Mouse (Mus musculus) lung, adult 2 months (tissue): Measurements from ENCODE around the gene Mtmr1. TPM values are rescaled to one million over a fixed set of nuclear protein-coding genes. Genes with fewer than 3 reads are reported as not detected.

Source experiments
- DNase-seq: peaks from one replicate; pipeline ENCODE4 v3.0.0; 2022
- H3K4me1 ChIP-seq: fragments of 200-500 bp; 2 replicates; pipeline ENCODE4 v1.6.1; 2011; ENCODE audit warnings: low read length; ENCODE audit not compliant: control insufficient read depth, insufficient read depth
- H3K4me3 ChIP-seq: fragments of 200-500 bp; replicated peaks from 2 replicates; pipeline ENCODE3; 2011; ENCODE audit warnings: low read depth, mild to moderate bottlenecking, control low read depth, low read length; ENCODE audit errors: extremely low read depth
- CTCF ChIP-seq: fragments of 200-500 bp; IDR thresholded peaks from 2 replicates; pipeline ENCODE4 v1.5.1; 2011; ENCODE audit warnings: mild to moderate bottlenecking, low read length, control low read depth; ENCODE audit not compliant: insufficient read depth
- POLR2A ChIP-seq: fragments of 200-500 bp; IDR thresholded peaks from 2 replicates; pipeline ENCODE4 v1.6.1; 2011; ENCODE audit warnings: low read depth, mild to moderate bottlenecking, control low read depth, low read length, borderline replicate concordance; ENCODE audit errors: extremely low read depth
- WGBS: fragments of 180-500 bp; shearing (Covaris S2); methylation state at CpG from one replicate; pipeline ENCODE4 v1.1.7; 2018; 5-methylcytosine and 5-hydroxymethylcytosine counted together
- polyA plus RNA-seq: library from polyadenylated mRNA; depleted of rRNA; stranded (reverse); fragments of >200 nt; gene quantifications from 2 replicates; pipeline ENCODE4 v1.2.3, GENCODE M21; 2012

The Mtmr1 gene
- polyA plus RNA-seq, 1 experiment: 10.1 TPM

- H3K4me3 ChIP-seq: no peak overlapping the region
- H3K4me1 ChIP-seq: no peaks in the 10 kb centered on the region
- no peak for TF ChIP-seq CTCF
- no peak for TF ChIP-seq POLR2A
- WGBS: 71% methylated on average over 4 of the region's 4 CpGs
- DNase-seq: no peak
Observed at GRCm38 (mm10) chrX:71396326-71396725, 31.8 kb downstream of the Mtmr1 start.

- H3K4me3 ChIP-seq: no peak overlapping the region
- H3K4me1 ChIP-seq: no peaks in the 10 kb centered on the region
- no peak for DNase-seq
- TF ChIP-seq CTCF (no peak), POLR2A (no peak)
Observed at GRCm38 (mm10) chrX:71406290-71406689, 41.7 kb downstream of the Mtmr1 start.

GRCm38 (mm10) chrX:71408386-71408785 is 43.8 kb downstream of the Mtmr1 start:
- DNase-seq: no peak
- no peak for TF ChIP-seq CTCF
- TF ChIP-seq POLR2A: no peak
- 81% methylated on average over 1 of the region's 1 CpGs for WGBS
- Histone ChIP-seq H3K4me3 (no peak overlapping the region), H3K4me1 (no peaks in the 10 kb centered on the region)

GRCm38 (mm10) chrX:71412776-71413175 is 48.2 kb downstream of the Mtmr1 start:
- Histone ChIP-seq H3K4me1 (no peaks in the 10 kb centered on the region), H3K4me3 (no peak overlapping the region)
- 84% methylated on average over 3 of the region's 3 CpGs for WGBS
- no peak for DNase-seq
- TF ChIP-seq POLR2A (no peak), CTCF (no peak)

GRCm38 (mm10) chrX:71413616-71414015 is 49.1 kb downstream of the Mtmr1 start:
- TF ChIP-seq CTCF: no peak
- no peak for TF ChIP-seq POLR2A
- WGBS: 82% methylated on average over 4 of the region's 4 CpGs
- no peak for DNase-seq
- Histone ChIP-seq H3K4me3 (no peak overlapping the region), H3K4me1 (no peaks in the 10 kb centered on the region)

GRCm38 (mm10) chrX:71424852-71425251 is 60.3 kb downstream of the Mtmr1 start:
- Histone ChIP-seq H3K4me1 (no peaks in the 10 kb centered on the region), H3K4me3 (no peak overlapping the region)
- no peak for TF ChIP-seq POLR2A
- TF ChIP-seq CTCF: no peak
- DNase-seq: no peak
- 57% methylated on average over 1 of the region's 1 CpGs for WGBS

- Histone ChIP-seq H3K4me3 (no peak overlapping the region), H3K4me1 (no peaks in the 10 kb centered on the region)
- DNase-seq: peak; percentile 69
- WGBS: 50% methylated on average over 9 of the region's 9 CpGs
- TF ChIP-seq POLR2A (no peak), CTCF (peak; percentile 83)
Observed at GRCm38 (mm10) chrX:71425746-71426519, 61.4 kb downstream of the Mtmr1 start.

- H3K4me3 ChIP-seq: no peak overlapping the region
- TF ChIP-seq POLR2A (no peak), CTCF (no peak)
- no peaks in the 10 kb centered on the region for H3K4me1 ChIP-seq
- no peak for DNase-seq
Observed at GRCm38 (mm10) chrX:71427491-71427890, 62.9 kb downstream of the Mtmr1 start.

- H3K4me3 ChIP-seq: no peak overlapping the region
- 86% methylated on average over 5 of the region's 5 CpGs for WGBS
- no peak for DNase-seq
- H3K4me1 ChIP-seq: no peaks in the 10 kb centered on the region
- TF ChIP-seq POLR2A (no peak), CTCF (no peak)
Observed at GRCm38 (mm10) chrX:71430900-71431299, 66.3 kb downstream of the Mtmr1 start.

GRCm38 (mm10) chrX:71434448-71434847 is 69.9 kb downstream of the Mtmr1 start:
- no peaks in the 10 kb centered on the region for H3K4me1 ChIP-seq
- H3K4me3 ChIP-seq: no peak overlapping the region
- 90% methylated on average over 1 of the region's 1 CpGs for WGBS
- TF ChIP-seq CTCF (no peak), POLR2A (no peak)
- no peak for DNase-seq

GRCm38 (mm10) chrX:71434860-71435259 is 70.3 kb downstream of the Mtmr1 start:
- H3K4me1 ChIP-seq: no peaks in the 10 kb centered on the region
- TF ChIP-seq POLR2A (no peak), CTCF (no peak)
- WGBS: 78% methylated on average over 8 of the region's 8 CpGs
- no peak overlapping the region for H3K4me3 ChIP-seq
- DNase-seq: no peak
